ENCODE assay signal across 22 mouse cellular contexts in the genomic region with DNA sequence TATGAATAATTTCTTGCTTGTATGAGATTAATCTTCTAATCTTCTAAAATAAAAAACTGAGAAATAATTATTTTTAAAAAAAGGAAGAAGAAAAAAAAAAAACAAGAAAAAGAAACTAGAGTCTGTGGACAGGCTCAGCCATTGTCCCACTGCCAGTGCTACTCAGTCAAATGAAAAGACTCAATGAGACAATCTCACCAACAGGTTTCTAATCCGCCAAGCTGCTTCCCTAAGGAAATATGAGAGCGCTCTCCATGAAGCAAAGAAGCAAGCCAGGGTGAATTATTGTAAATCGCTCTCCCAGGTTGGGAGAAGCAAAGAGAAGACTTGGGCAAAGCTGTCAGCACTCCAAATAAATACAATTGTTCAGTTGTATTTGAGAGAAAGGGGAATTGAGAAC.
A peak's percentile ranks its signal among the peaks of the same experiment; 100 is the strongest.
DNase-seq lines count a peak whose midpoint lies in the region; ATAC-seq and TF ChIP-seq lines count a peak whose summit lies in the region.
"Had no signal": no experiment of that assay in that cellular context is flagged by ENCODE, and none has a peak within 500 bp of the region (broad histone marks: within the 10 kb centered on the region; RNA-seq: fewer than 3 reads in every experiment).

No protein-coding gene starts in this region.

- H3K27ac ChIP-seq in forebrain, embryonic 14.5 days (ENCODE audit: low read depth, low read length), result no peak overlapping the region
- H3K27ac ChIP-seq in forebrain, embryonic 16.5 days (ENCODE audit: low read length), result no peak overlapping the region
- H3K27ac ChIP-seq in midbrain, embryonic 14.5 days (replicated peaks; ENCODE audit: low read depth, low read length), result no peak overlapping the region
- H3K27ac ChIP-seq in midbrain, embryonic 10.5 days (replicated peaks), result no peak overlapping the region
- H3K27ac ChIP-seq: embryonic facial prominence, embryonic 13.5 days; forebrain, embryonic 10.5 days; forebrain, embryonic 13.5 days; heart, embryonic 15.5 days; hindbrain, embryonic 14.5 days had no signal

- TF ChIP-seq POLR2A in brain, embryonic 14.5 days (IDR thresholded peaks at IDR 0.05; ENCODE audit: borderline replicate concordance, extremely low read depth, insufficient read depth, insufficient read length, poor library complexity, severe bottlenecking), result no peak

- H3K9me3 ChIP-seq in forebrain, embryonic 14.5 days (replicated peaks; ENCODE audit: control insufficient read depth, low read length), result no peaks in the 10 kb centered on the region
- H3K9me3 ChIP-seq in forebrain, embryonic 16.5 days (ENCODE audit: control insufficient read depth, low read length), result no peaks in the 10 kb centered on the region
- no peaks in the 10 kb centered on the region for H3K9me3 ChIP-seq in midbrain, embryonic 14.5 days (ENCODE audit: control insufficient read depth, low read length)
- H3K9me3 ChIP-seq in midbrain, embryonic 10.5 days (replicated peaks), result no peaks in the 10 kb centered on the region
- H3K9me3 ChIP-seq: forebrain, embryonic 10.5 days; forebrain, embryonic 13.5 days; heart, embryonic 15.5 days had no signal

- H3K4me1 ChIP-seq in forebrain, embryonic 14.5 days (ENCODE audit: control insufficient read depth, insufficient read depth, low read length), result no peaks in the 10 kb centered on the region
- H3K4me1 ChIP-seq in forebrain, embryonic 16.5 days (replicated peaks; ENCODE audit: control insufficient read depth, insufficient read depth, low read length), result no peaks in the 10 kb centered on the region
- H3K4me1 ChIP-seq in midbrain, embryonic 14.5 days (ENCODE audit: control insufficient read depth, insufficient read depth, low read length), result no peaks in the 10 kb centered on the region
- no peaks in the 10 kb centered on the region for H3K4me1 ChIP-seq in midbrain, embryonic 10.5 days
- H3K4me1 ChIP-seq: embryonic facial prominence, embryonic 13.5 days; forebrain, embryonic 10.5 days; forebrain, embryonic 13.5 days; heart, embryonic 12.5 days; heart, embryonic 15.5 days had no signal

- WGBS in forebrain, embryonic 14.5 days, result 67% methylated on average over 3 of the region's 3 CpGs
- WGBS in forebrain, embryonic 16.5 days, result 58% methylated on average over 3 of the region's 3 CpGs
- 58% methylated on average over 3 of the region's 3 CpGs for WGBS in midbrain, embryonic 14.5 days
- WGBS in midbrain, embryonic 10.5 days, result 79% methylated on average over 3 of the region's 3 CpGs

- TF ChIP-seq CTCF in brain, embryonic 14.5 days (IDR thresholded peaks at IDR 0.05; ENCODE audit: borderline replicate concordance, extremely low read depth, insufficient read depth, insufficient read length), result no peak

- H3K27me3 ChIP-seq in forebrain, embryonic 14.5 days (replicated peaks; ENCODE audit: control insufficient read depth, insufficient read depth, low read length), result no peaks in the 10 kb centered on the region
- H3K27me3 ChIP-seq in forebrain, embryonic 16.5 days (replicated peaks; ENCODE audit: control insufficient read depth, insufficient read depth, low read length), result no peaks in the 10 kb centered on the region
- no peaks in the 10 kb centered on the region for H3K27me3 ChIP-seq in midbrain, embryonic 14.5 days (ENCODE audit: control insufficient read depth, insufficient read depth, low read length)
- no peaks in the 10 kb centered on the region for H3K27me3 ChIP-seq in midbrain, embryonic 10.5 days (ENCODE audit: low read depth, poor library complexity, severe bottlenecking)
- H3K27me3 ChIP-seq: embryonic facial prominence, embryonic 13.5 days; forebrain, embryonic 13.5 days; heart, embryonic 12.5 days; heart, embryonic 15.5 days had no signal

- peak; percentile 48 to 53 for DNase-seq in cerebellum, postnatal 10 days
- no peak for DNase-seq in cerebellum, postnatal 25 days
- peak; percentile 6 for DNase-seq in forebrain, embryonic 14.5 days (ENCODE audit: low spot score)
- peak; percentile 31 for DNase-seq in midbrain, embryonic 14.5 days
- no peak for DNase-seq in midbrain, embryonic 10.5 days (ENCODE audit: low spot score)
- DNase-seq in brain, embryonic 14.5 days (ENCODE audit: low read depth), result peak; percentile 47
- DNase-seq: adrenal gland, adult 8-10 months; adrenal gland, postnatal 25 days; cerebellum, adult 18-20 months; cerebellum, adult 9-11 months; gastrocnemius, postnatal 25 days; heart, adult 18-20 months; heart, postnatal 10 days; heart, postnatal 36 days had no signal

- ATAC-seq in forebrain, embryonic 14.5 days, result no peak
- no peak for ATAC-seq in forebrain, embryonic 16.5 days
- no peak for ATAC-seq in midbrain, embryonic 14.5 days (ENCODE audit: low FRiP score, low TSS enrichment)
- ATAC-seq: activated CD4-positive, CD25-positive, alpha-beta regulatory T cell, adult 4 months; forebrain, embryonic 13.5 days had no signal

- no peak overlapping the region for H3K4me2 ChIP-seq in forebrain, embryonic 14.5 days (ENCODE audit: low read length)
- no peak overlapping the region for H3K4me2 ChIP-seq in forebrain, embryonic 16.5 days (ENCODE audit: low read length)
- no peak overlapping the region for H3K4me2 ChIP-seq in midbrain, embryonic 14.5 days (ENCODE audit: low read length)
- H3K4me2 ChIP-seq: embryonic facial prominence, embryonic 13.5 days; forebrain, embryonic 13.5 days; heart, embryonic 12.5 days; heart, embryonic 15.5 days; hindbrain, embryonic 14.5 days had no signal

- H3K9ac ChIP-seq in forebrain, embryonic 14.5 days (ENCODE audit: low read length), result no peak overlapping the region
- H3K9ac ChIP-seq in forebrain, embryonic 16.5 days (replicated peaks; ENCODE audit: low read depth, low read length), result no peak overlapping the region
- H3K9ac ChIP-seq in midbrain, embryonic 14.5 days (replicated peaks; ENCODE audit: low read length), result no peak overlapping the region
- H3K9ac ChIP-seq: embryonic facial prominence, embryonic 13.5 days; forebrain, embryonic 13.5 days; heart, embryonic 12.5 days; heart, embryonic 15.5 days; hindbrain, embryonic 14.5 days had no signal

- no peaks in the 10 kb centered on the region for H3K36me3 ChIP-seq in forebrain, embryonic 14.5 days (ENCODE audit: control insufficient read depth, insufficient read depth, low read length)
- H3K36me3 ChIP-seq in forebrain, embryonic 16.5 days (ENCODE audit: control insufficient read depth, insufficient read depth), result no peaks in the 10 kb centered on the region
- H3K36me3 ChIP-seq in midbrain, embryonic 14.5 days (ENCODE audit: control insufficient read depth, insufficient read depth, low read length), result no peaks in the 10 kb centered on the region
- no peaks in the 10 kb centered on the region for H3K36me3 ChIP-seq in midbrain, embryonic 10.5 days
- H3K36me3 ChIP-seq: embryonic facial prominence, embryonic 13.5 days; forebrain, embryonic 10.5 days; heart, embryonic 12.5 days; heart, embryonic 15.5 days had no signal

- H3K4me3 ChIP-seq in forebrain, embryonic 14.5 days (ENCODE audit: low read depth, low read length), result no peak overlapping the region
- H3K4me3 ChIP-seq in forebrain, embryonic 16.5 days (replicated peaks; ENCODE audit: low read length), result no peak overlapping the region
- no peak overlapping the region for H3K4me3 ChIP-seq in midbrain, embryonic 14.5 days (replicated peaks; ENCODE audit: low read depth, low read length)
- no peak overlapping the region for H3K4me3 ChIP-seq in midbrain, embryonic 10.5 days
- H3K4me3 ChIP-seq: embryonic facial prominence, embryonic 13.5 days; forebrain, embryonic 10.5 days; forebrain, embryonic 13.5 days; heart, embryonic 12.5 days; heart, embryonic 15.5 days had no signal

Comparison
In these comparisons a context has a peak if more than half of its experiments do, and no peak if none do; other contexts are left out.
1. DNase-seq: peak in cerebellum, postnatal 10 days (2 of 2), forebrain, embryonic 14.5 days (single experiment), midbrain, embryonic 14.5 days (single experiment) and brain, embryonic 14.5 days (single experiment); none in cerebellum, postnatal 25 days (0 of 2) and midbrain, embryonic 10.5 days (single experiment).